Mouse (Mus musculus): ENCODE measurements around the gene Mill2. TPM values are rescaled to one million over a fixed set of nuclear protein-coding genes. Genes with fewer than 3 reads are reported as not detected.

Gene Mill2
- polyA plus RNA-seq, 2 experiments, result 0.21 to 0.91 TPM

- WGBS, result under 1% methylated on average over 33 of the region's 33 CpGs
Measured at GRCm38 (mm10) chr7:18910241-18910831, 70.6 kb downstream of the Mill2 start, which contains the start of gene Ccdc61. Gene Ccdc61, minus strand, starts transcription at chr7:18910415.

More at GRCm38 (mm10) chr7:18910241-18910831, 70.6 kb downstream of the Mill2 start, which contains the start of gene Ccdc61:
- Histone ChIP-seq H3K4me2 (replicated peaks; ENCODE audit: low read depth, low read length, severe bottlenecking) (peak within 1 kb of the TSS; percentile 63), H3K9me3 (ENCODE audit: control insufficient read depth, low read length) (no peaks in the 10 kb centered on the region), H3K9ac (ENCODE audit: low read depth, low read length, severe bottlenecking) (peak within 1 kb of the TSS; percentile 62), H3K4me1 (ENCODE audit: control insufficient read depth, insufficient read depth, low read length) (peaks cover 9% of the 10 kb centered on the region; the same call in 1 of the 2 replicates), H3K27me3 (ENCODE audit: control insufficient read depth, insufficient read depth, low read length) (no peaks in the 10 kb centered on the region), H3K4me3 (replicated peaks; ENCODE audit: low read length) (peak within 1 kb of the TSS; percentile 83), H3K27ac (replicated peaks; ENCODE audit: low read depth, low read length) (no peak within 1 kb of the TSS), H3K36me3 (ENCODE audit: control insufficient read depth, insufficient read depth, low read length) (peaks cover 5% of the 10 kb centered on the region)
- peak; percentile 99 for DNase-seq (ENCODE audit: low spot score)
- peak; percentile 100 for ATAC-seq (ENCODE audit: low FRiP score, low read depth)
- peak; percentile 25; the same call in 1 of the 2 replicates for TF ChIP-seq POLR2A (IDR thresholded peaks at IDR 0.05; ENCODE audit: borderline replicate concordance, extremely low read depth, insufficient read depth, insufficient read length)

Other genes starting within 250 kb of the Mill2 start
- gene Psg23, start 223.5 kb upstream of the Mill2 start, polyA plus RNA-seq (2012; rRNA removed), result 0.16 and 0.18 TPM in 2 replicates
- not detected in 2 replicates for gene Psg23, start 223.5 kb upstream of the Mill2 start, polyA plus RNA-seq (2014; fragmentation: Nextera tagmentation; extraction: Ambion mirVana)
- 0.45 and 0.47 TPM in 2 replicates for gene Psg21, start 183.2 kb upstream of the Mill2 start, polyA plus RNA-seq (2012; rRNA removed)
- gene Psg21, start 183.2 kb upstream of the Mill2 start, polyA plus RNA-seq (2014; fragmentation: Nextera tagmentation; extraction: Ambion mirVana), result not detected in 2 replicates
- gene Psg20, start 153.8 kb upstream of the Mill2 start, polyA plus RNA-seq (2012; rRNA removed), result not detected in 2 replicates
- gene Psg20, start 153.8 kb upstream of the Mill2 start, polyA plus RNA-seq (2014; fragmentation: Nextera tagmentation; extraction: Ambion mirVana), result not detected in 2 replicates
- gene Psg22, start 121.9 kb upstream of the Mill2 start, polyA plus RNA-seq (2012; rRNA removed), result 0.04 and 0.14 TPM in 2 replicates
- gene Psg22, start 121.9 kb upstream of the Mill2 start, polyA plus RNA-seq (2014; fragmentation: Nextera tagmentation; extraction: Ambion mirVana), result not detected in 2 replicates
- gene Psg19, start 41.4 kb upstream of the Mill2 start, polyA plus RNA-seq (2012; rRNA removed), result 0.05 and 0.25 TPM in 2 replicates
- not detected in 2 replicates for gene Psg19, start 41.4 kb upstream of the Mill2 start, polyA plus RNA-seq (2014; fragmentation: Nextera tagmentation; extraction: Ambion mirVana)
- gene Psg17, start 18.4 kb upstream of the Mill2 start, polyA plus RNA-seq (2012; rRNA removed), result 0.47 and 0.48 TPM in 2 replicates
- gene Psg17, start 18.4 kb upstream of the Mill2 start, polyA plus RNA-seq (2014; fragmentation: Nextera tagmentation; extraction: Ambion mirVana), result not detected in 2 replicates
- gene Pglyrp1, start 31.4 kb downstream of the Mill2 start, polyA plus RNA-seq (2012; rRNA removed), result 0.60 and 1.9 TPM in 2 replicates
- 1.3 and 1.9 TPM in 2 replicates for gene Pglyrp1, start 31.4 kb downstream of the Mill2 start, polyA plus RNA-seq (2014; fragmentation: Nextera tagmentation; extraction: Ambion mirVana)
- 46.7 and 50.1 TPM in 2 replicates for gene Ccdc61, start 70.4 kb downstream of the Mill2 start, polyA plus RNA-seq (2012; rRNA removed)
- 23.9 and 29.0 TPM in 2 replicates for gene Ccdc61, start 70.4 kb downstream of the Mill2 start, polyA plus RNA-seq (2014; fragmentation: Nextera tagmentation; extraction: Ambion mirVana)
- 1.3 TPM in 2 replicates for gene Nova2, start 85.9 kb downstream of the Mill2 start, polyA plus RNA-seq (2012; rRNA removed)
- 0.37 and 0.57 TPM in 2 replicates for gene Nova2, start 85.9 kb downstream of the Mill2 start, polyA plus RNA-seq (2014; fragmentation: Nextera tagmentation; extraction: Ambion mirVana)
- 0.06 TPM in 1 of 2 replicates, not detected in the other for gene Nanos2, start 147.4 kb downstream of the Mill2 start, polyA plus RNA-seq (2012; rRNA removed)
- gene Nanos2, start 147.4 kb downstream of the Mill2 start, polyA plus RNA-seq (2014; fragmentation: Nextera tagmentation; extraction: Ambion mirVana), result not detected in 2 replicates
- gene Mypop, start 151.3 kb downstream of the Mill2 start, polyA plus RNA-seq (2012; rRNA removed), result 13.6 and 19.3 TPM in 2 replicates
- 5.3 and 5.7 TPM in 2 replicates for gene Mypop, start 151.3 kb downstream of the Mill2 start, polyA plus RNA-seq (2014; fragmentation: Nextera tagmentation; extraction: Ambion mirVana)
- gene Irf2bp1, start 164.1 kb downstream of the Mill2 start, polyA plus RNA-seq (2012; rRNA removed), result 36.1 and 46.8 TPM in 2 replicates
- 34.2 and 37.3 TPM in 2 replicates for gene Irf2bp1, start 164.1 kb downstream of the Mill2 start, polyA plus RNA-seq (2014; fragmentation: Nextera tagmentation; extraction: Ambion mirVana)
- gene Foxa3, start 183.6 kb downstream of the Mill2 start, polyA plus RNA-seq (2012; rRNA removed), result 5.3 and 6.7 TPM in 2 replicates
- 3.1 and 3.2 TPM in 2 replicates for gene Foxa3, start 183.6 kb downstream of the Mill2 start, polyA plus RNA-seq (2014; fragmentation: Nextera tagmentation; extraction: Ambion mirVana)
- 97.0 and 113 TPM in 2 replicates for gene Sympk, start 184.4 kb downstream of the Mill2 start, polyA plus RNA-seq (2012; rRNA removed)
- gene Sympk, start 184.4 kb downstream of the Mill2 start, polyA plus RNA-seq (2014; fragmentation: Nextera tagmentation; extraction: Ambion mirVana), result 23.0 and 27.5 TPM in 2 replicates
- 0.04 and 0.12 TPM in 2 replicates for gene Rsph6a, start 214.7 kb downstream of the Mill2 start, polyA plus RNA-seq (2012; rRNA removed)
- not detected in 2 replicates for gene Rsph6a, start 214.7 kb downstream of the Mill2 start, polyA plus RNA-seq (2014; fragmentation: Nextera tagmentation; extraction: Ambion mirVana)
- gene Dmwd, start 236.3 kb downstream of the Mill2 start, polyA plus RNA-seq (2012; rRNA removed), result 126 and 167 TPM in 2 replicates
- 21.8 and 26.5 TPM in 2 replicates for gene Dmwd, start 236.3 kb downstream of the Mill2 start, polyA plus RNA-seq (2014; fragmentation: Nextera tagmentation; extraction: Ambion mirVana)
- gene Dmpk, start 243.9 kb downstream of the Mill2 start, polyA plus RNA-seq (2012; rRNA removed), result 143 and 177 TPM in 2 replicates
- gene Dmpk, start 243.9 kb downstream of the Mill2 start, polyA plus RNA-seq (2014; fragmentation: Nextera tagmentation; extraction: Ambion mirVana), result 33.1 and 37.1 TPM in 2 replicates

Data from limb, embryonic 14.5 days (tissue).